Mouse (Mus musculus) monocyte, adult 5-6 weeks (primary cell): ENCODE measurements around the gene Mrps33. TPM values are rescaled to one million over a fixed set of nuclear protein-coding genes. Genes with fewer than 3 reads are reported as not detected.

Experiments
- ATAC-seq: fragments of 153-309, 156-312 bp; replicated peaks from 2 replicates; pipeline ENCODE4 v1.8.0; 2017; ENCODE audit warnings: mild to moderate bottlenecking; ENCODE audit not compliant: low TSS enrichment, insufficient number of reproducible peaks, severe bottlenecking, poor library complexity, low FRiP score
- total RNA-seq: library from RNA; stranded (forward); fragments of 200-1000, 200-491, 200-594 nt; gene quantifications from 3 replicates; pipeline ENCODE4 v1.2.3, GENCODE M21; 2017

Gene Mrps33
- total RNA-seq = 34.6 to 42.8 TPM (median 36.2 TPM) in 3 replicates

DNA sequence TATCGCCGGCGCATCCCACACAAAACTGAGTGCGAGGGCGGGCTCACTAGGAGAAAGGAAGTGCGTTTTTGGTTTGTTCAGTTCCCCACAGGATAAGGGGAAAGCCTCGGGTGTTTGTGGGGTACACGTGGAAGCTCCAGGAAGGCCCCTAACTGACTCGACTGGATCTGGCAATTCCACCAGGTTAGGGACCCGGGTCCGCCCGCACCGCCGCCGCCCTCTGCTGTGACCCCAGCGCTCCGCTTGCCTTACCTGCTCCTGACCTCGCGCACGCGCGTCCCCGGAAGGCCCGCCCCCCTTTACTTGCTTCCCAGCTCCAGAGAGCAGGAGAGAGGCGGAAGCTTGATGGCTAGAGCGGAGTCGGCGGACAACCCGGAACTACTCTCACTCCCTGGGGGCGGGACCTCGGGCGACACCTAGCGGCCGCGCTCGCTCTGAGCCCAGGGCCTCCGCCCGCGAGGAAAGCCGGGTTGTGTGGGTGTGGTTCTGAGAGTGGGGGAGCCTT is at the start of gene Mrps33:
Mrps33 (minus strand) TSS at position 377 of the 505 bp plus-strand sequence.
- peak; percentile 97 for ATAC-seq

DNA sequence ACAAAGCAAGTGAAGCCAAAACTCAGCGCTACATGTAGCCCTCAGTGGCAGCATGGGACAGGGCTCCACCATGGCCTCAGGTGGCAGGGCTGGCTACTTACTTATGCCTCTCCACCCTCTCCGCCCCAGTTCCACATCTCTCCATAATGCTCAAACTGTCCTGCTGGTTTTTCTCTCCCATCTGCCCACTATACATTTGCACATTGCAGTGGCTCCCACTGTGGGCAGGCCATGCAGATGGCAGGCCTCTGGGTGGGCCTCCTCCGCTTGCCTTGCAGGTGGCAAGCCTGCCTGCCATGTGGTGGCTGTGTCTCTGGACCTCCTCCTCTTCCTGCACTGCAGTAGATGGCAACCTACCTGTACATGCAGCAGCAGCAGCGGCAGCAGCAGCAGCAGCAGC is 38.9 kb upstream of the Mrps33 start:
- no peak for ATAC-seq

DNA sequence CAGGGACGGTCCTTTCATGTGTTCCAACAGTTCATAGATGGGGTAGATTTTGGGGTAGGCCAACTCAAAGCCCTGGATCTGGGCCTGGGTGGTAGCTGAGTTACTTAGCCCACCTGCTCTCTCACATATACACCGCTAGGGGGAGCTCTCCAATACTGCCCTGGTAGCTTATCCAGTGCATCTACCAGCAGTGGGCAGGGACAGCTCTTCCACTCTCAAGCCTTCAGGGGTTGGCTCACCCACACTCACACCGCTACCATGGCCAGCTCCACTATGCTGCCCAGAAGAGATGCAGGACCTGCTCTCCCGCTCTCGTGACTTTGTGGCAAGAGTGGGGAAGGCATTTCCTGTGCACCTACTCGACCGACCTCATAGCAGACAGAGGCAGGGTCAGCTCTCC is 38.0 kb upstream of the Mrps33 start:
- ATAC-seq = no peak

DNA sequence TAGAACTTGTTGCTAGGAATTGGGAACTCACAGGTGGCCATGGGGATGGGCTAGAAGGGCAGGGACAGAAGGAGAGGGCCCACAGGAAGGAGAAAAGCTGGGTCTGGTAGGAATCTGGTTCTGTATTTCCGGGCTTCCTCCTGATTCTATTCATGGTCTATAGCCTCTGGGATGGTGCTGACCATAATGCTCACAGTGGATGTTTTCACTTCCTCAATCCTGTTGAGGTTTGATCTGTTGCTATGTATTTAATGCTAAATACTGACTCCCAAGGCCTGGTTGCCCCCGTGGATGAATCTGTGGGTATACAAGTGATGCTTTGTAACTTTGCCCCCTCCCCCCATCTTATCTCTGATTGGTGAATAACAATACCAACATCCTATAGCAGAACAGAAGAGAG is 36.8 kb upstream of the Mrps33 start:
- ATAC-seq = no peak

DNA sequence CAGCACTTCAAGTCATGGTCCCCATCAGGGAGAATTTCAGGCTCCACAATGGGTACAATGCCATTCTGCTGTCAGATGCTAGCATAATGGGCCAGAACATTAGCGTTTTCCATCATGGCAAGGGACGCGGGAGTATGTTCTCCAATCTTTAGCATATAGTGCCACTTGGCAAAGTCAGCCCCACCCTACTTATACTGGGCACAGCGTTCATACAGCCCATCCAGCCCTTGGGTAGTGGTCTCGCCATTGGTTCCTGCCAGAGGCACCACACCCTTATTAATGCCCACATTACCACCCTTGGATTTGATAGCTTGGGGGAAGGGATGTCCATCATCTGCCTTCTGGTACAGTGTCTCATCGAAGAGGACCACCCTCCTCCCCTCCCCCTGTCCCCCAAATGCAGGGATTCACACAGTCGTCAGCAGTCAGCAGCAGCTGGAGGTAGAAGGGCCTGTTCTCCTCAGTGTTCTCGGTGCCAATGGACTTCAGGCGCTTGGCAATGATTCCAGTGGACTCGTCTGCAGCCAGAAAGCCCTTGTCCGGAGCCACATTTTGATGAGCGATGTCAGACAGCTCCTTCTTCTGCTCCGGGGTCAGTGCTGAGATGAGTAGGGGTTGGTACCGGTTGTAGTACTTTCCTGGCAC is 33.0 kb upstream of the Mrps33 start:
- ATAC-seq = no peak

DNA sequence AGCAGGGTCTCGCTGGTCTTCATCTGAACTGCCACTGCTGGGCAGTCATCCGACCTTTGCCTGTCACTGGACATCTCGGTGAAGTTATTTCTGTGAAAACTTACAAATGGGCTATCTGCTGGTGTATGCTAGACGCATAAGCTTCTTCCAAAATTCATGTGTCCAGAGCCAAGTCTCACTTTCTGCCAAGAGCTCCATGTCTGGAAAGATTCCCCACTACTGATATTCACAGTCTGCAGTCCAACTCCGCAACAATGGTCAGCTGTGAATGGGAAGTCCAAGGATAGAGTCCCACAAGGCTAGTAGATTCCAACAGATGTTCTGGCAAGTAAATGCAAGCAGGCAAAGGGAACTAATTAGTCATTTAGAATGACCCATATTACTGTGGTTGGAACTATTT is 17.9 kb upstream of the Mrps33 start:
- ATAC-seq = no peak

DNA sequence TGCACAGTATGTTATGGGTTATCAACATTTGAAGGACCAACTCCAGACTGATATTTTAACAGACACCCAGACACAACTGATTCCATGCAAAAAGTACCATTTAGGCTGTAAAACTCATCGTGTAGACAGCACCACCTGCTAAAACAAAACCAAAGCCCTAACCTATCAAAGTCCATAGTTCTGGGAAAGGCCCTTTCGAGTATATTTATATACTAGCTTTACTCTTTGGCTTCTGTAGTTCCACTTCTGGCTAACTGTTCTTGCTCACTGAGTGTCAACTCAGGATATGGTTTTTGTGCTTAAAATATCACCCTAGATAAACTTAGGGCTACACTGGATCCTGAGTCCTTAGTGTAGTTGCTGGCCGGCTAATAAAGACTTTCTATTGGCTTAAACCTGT is 10.5 kb upstream of the Mrps33 start:
- ATAC-seq = no peak

DNA sequence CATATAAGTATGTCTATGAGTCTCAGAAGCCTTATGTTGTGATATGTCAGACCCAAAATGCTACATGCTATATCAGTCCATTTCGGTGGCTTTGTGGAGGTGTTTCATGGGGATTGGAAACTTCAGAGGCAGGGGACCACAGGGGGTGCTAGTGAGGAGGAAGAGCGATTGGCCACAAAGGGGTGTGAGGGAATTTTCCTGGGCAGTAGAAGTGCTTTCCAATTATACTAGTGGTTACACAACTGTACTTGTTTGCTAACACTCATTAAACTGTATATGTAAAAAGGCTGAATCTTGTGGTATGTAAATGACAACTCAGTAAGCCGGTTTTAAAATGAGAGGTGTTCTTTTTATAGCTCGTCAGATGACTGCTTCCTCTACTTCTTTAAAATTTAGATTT is 8.1 kb upstream of the Mrps33 start:
- no peak for ATAC-seq

DNA sequence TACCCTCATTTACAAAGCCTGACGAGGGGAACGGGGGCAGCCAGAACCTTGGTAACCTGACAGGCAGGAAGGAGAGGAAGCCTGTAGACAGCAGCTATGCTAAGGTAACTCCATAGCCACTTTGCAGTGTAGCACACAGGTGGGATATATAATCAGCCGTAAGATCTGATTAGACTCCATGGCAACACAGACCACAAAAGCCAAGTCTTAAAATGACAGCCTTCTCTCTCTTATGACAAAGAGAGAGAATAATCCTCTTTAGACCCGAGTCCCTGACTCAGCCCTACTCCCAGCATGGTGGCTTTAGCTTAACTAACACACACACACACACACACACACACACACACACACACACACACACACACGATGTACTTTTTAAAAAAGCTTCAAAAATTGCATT is 2.3 kb downstream of the Mrps33 start:
- no peak for ATAC-seq

DNA sequence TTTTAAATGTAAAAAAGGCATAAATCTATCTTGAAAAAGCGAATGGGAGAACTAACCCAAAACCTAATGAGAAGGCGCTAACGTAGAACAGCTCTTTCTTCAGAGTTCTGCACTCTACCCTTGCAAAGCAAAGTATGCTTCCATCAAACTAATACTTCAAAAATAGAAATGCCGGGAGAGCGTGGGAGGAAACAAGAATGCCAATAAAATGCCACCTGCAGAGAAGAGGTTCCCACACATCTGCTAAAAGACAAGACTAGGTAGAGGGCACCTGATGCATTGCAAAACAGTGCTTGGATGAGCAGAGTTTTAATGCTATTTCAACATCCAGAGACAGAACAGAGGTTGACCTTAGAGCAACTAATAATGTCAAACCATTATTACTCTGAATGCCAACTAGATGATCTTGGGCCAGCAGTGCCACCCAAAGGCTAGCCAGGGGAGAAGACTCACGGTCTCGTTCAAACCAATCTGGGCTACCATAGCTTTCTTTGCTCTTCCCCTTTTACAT is 3.7 kb downstream of the Mrps33 start:
- ATAC-seq = no peak

DNA sequence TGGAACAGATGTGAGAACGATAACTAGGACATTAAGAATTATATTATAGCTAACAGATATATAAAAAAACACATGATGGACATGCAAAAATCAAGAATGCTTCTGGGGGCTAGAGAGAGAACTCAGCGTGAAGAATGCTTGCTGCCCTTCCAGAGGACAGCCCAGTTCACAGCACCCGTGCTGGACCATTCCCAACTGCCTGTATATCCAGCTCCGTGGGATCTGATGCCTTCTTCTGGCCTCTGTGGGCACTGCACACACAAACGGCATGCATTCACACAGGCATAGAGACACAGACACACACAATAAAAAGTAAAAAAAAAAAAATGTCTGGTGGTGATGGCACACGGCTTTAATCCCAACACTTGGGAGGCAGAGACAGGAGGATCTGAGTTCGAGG is 4.5 kb downstream of the Mrps33 start:
- no peak for ATAC-seq

DNA sequence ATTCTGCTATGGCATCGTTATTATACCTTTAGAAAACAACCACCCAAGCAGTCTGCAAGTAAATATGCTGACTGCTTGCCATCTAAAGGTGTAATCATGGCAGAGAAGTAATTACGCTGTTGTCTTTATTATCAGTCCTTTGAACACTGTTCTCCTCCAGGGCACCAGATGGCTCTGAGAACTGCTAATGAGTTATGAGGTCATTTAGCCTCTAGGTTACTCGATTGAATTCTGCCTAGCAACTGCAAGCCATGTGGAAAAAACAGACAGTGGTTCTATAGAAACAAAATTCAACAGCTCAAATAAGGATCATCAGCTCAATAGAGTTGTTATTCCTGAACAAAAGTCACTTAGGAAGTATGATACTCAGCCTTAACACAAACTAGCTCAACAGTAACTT is 4.9 kb downstream of the Mrps33 start:
- ATAC-seq = no peak

DNA sequence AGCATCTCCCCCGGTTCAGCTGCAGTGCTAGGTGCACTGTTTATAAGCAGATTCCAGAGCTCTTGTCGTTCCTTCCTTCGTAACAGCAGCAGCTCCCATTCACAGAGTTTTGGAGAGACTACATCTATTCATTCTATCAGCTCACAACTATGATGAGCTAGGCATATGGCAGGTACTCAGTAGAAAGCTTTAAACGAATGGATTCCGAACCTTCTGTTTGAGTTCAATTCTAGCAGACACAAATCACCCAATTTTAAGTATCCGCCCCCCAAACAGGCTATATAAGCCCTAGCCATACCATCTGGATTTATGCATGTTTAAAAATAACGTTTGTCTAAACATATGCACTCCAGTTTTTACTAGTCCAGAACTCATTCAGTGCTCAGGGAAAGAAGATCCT is 9.8 kb downstream of the Mrps33 start:
- ATAC-seq = no peak

DNA sequence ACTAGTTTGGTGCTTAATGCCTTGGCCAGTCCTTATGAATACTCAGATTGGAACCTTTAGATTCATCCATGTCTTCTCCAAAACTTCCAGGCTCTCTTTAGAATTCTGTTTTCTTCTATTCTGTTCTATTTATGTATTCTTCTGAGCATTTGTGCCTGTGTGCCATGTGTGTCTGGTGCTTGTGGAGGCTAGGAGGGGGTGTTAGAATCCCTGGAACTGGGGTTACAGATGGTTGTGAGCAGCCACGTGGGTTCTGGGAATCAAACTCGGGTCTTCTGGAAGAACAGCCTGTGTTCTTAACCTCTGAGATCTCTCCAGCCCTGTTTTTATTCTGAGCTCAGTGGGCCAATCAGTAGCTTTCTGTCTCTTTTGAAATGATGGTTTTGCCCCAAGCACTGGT is 13.7 kb downstream of the Mrps33 start:
- no peak for ATAC-seq

DNA sequence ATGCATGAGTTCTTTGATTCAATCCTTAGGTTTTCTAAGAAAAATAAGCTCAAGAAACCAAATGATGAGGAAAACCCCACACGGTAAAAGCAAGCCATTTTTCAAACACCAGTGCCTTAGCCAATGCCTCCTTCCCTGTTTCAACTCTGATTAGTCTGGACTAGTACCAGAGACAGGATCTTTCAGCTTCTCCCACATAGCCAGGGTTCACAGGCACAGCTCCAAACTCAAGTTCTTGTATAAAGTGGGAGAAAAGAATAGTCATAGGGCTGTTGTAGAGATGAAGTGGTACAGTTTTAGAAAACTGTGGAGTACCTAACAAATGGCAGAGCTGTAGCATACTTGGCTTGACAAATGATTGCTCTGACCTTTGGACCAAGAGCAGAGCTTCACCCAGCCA is 14.6 kb downstream of the Mrps33 start:
- no peak for ATAC-seq

DNA sequence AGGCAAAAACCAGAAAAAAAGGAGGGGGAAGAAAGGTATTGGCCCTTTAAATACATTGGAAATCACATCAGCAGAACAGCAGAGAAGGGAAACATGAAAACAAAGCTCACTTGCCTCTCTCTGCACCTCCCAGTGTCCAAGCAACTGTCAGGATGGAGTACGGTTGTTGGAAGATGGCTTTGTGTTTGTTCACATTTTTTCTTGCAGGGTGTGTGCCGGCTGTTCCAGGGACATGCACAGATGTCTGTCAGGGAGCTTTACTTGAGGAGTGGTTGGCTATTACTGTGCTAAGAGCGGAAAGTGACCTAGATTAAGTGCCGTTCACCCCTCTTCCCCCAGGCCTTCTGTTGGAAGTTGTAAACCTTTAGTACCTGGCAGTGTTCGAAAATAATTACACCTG is 19.0 kb downstream of the Mrps33 start:
- no peak for ATAC-seq

DNA sequence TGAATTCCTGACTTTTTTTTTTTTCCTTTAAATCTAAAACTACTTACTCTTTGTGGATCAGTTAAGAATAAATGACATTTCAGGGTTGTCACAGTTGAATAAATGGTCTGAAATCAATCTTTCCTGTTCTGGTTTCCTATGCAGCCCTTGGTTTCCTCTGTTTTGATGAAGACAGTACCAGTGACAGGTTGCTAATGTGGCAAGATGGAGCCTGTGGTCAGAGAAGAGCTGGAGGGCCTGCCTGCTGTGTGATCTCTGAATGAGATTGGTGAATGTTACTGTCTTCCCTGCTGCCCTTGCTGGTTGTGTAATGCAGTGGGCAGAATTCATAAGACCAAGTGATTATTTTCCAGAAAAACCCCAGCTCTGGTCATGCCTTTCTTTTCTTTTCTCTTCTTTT is 22.4 kb downstream of the Mrps33 start:
- no peak for ATAC-seq

DNA sequence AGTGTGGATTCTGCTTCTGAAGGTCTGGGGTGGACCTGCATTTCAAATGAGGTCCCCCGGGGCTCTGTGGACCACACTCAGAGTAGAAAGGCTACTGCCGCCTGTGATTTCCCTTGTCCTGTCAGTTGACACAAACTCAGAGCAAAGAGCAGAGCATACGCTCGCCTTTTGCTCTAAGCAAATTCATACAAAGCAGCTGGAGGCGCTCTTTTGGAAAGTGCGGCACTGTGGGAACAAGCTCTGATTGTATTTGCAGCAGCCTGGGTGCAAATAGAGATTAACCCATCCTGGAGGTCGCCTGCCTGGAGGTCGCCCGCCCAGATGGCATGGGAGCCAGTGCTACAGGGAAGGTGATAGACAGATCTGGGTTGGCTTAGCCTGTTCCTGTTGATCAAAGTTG is 23.0 kb downstream of the Mrps33 start:
- ATAC-seq = no peak

DNA sequence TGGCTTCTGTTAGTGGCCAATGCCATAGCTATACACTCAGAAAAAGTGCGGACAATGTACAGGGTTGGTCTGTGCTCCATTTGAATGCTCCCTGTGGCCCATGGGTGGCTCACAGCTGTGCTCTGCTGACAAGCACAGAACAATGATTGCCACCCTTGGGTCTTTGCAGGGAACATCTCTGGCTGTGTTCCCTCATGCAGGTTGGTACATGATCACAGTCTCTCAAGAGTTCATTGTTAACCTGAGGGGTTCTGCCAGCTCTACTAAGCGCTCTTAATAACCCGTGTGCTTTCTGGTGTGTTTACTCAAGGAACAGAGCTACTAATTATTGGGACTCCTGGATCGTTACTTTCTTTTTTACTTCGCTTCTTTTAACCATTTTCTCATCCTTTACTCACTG is 24.8 kb downstream of the Mrps33 start:
- ATAC-seq = no peak

DNA sequence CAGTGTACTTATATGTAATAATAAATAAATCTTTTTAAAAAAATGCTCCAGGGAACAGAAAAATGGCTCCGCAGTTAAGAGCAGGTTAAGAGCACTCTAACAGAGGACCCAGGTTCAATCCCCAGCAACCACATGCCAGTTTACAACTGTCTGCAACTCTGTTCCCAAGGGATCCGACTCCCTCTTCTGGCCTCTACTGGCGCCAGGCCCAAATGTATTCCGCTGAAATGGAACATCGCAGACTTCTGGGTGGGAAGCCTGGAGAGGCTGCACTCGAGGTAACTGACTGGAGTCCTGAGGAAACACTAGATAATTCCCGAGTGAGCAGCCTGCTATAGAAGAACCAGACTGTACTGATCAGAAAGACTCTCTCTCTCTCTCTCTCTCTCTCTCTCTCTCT is 27.3 kb downstream of the Mrps33 start:
- ATAC-seq = no peak

DNA sequence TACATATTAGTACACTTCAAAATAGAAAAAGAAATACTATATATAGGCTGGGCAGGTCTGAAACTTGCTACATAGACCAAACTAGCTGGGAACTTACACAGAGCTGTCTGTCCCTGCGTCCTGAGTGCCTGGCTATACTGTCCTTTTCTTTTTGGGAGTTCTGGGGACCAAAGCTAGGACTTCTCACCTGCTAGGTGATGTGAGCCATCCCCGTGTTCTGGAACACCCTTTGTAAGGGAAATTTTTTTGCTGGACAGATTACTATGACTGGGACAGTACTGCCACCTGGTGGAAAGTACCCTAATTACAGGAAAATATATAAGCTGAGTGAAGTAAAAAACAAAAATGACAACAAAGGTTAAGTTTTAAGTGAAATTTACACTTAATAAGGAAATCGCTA is 28.2 kb downstream of the Mrps33 start:
- ATAC-seq = no peak
